ENCODE assay signal across 33 mouse cellular contexts in the genomic region with DNA sequence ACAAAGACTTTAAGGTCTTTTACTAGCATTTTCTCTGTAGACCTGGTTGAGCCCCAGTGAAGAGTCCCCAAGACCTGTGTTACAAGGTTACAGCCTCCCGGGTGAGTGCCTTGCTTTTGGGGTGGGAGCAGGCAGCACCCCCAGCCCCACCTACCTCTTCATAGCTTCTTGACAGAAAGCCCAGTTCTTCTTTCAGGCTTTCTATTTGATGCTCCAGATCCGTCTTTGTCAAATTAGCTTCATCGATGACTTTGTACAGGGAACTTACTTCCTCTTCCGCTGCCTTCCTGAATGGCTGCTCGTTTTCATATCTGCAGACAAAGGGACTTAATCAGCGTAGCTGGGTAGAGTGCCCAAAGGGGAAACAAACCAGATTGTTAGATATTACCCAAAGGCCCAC. TPM values are rescaled to one million over a fixed set of nuclear protein-coding genes. Genes with fewer than 3 reads are reported as not detected.
DNase-seq lines count a peak whose midpoint lies in the region; ATAC-seq and TF ChIP-seq lines count a peak whose summit lies in the region.
"Had no signal": no experiment of that assay in that cellular context is flagged by ENCODE, and none has a peak within 500 bp of the region (broad histone marks: within the 10 kb centered on the region; RNA-seq: fewer than 3 reads in every experiment).

No protein-coding gene starts in this region.

- ATAC-seq in liver, postnatal 0 days, result no peak
- ATAC-seq in liver, embryonic 12.5 days, result no peak
- peak; percentile 50; the same call in 1 of the 2 replicates for ATAC-seq in megakaryocyte, adult 5-6 weeks (ENCODE audit: poor library complexity, severe bottlenecking)
- ATAC-seq in hindbrain, embryonic 14.5 days (ENCODE audit: low FRiP score), result no peak
- ATAC-seq: forebrain, embryonic 16.5 days; hindbrain, embryonic 16.5 days; lung, postnatal 0 days; midbrain, embryonic 15.5 days had no signal

- no peak for DNase-seq in liver, postnatal 0 days
- peak; percentile 20 for DNase-seq in 416B (ENCODE audit: low read depth)
- peak; percentile 6 for DNase-seq in MEL (ENCODE audit: low read depth, low spot score)
- no peak for DNase-seq in urinary bladder, postnatal 10 days (ENCODE audit: low spot score)
- DNase-seq in hindbrain, embryonic 14.5 days (ENCODE audit: low spot score), result no peak
- DNase-seq in adrenal gland, adult 2 months, result no peak
- DNase-seq: adrenal gland, postnatal 25 days; cerebellum, adult 18-20 months; cerebellum, postnatal 25 days; gastrocnemius, adult 2 months; gastrocnemius, postnatal 36 days; kidney, adult 18-20 months; right cerebral cortex, postnatal 25 days had no signal

- no peak for TF ChIP-seq RAD21 in MEL (IDR thresholded peaks at IDR 0.05; ENCODE audit: low read depth, low read length)

- no peaks in the 10 kb centered on the region for H3K4me1 ChIP-seq in liver, postnatal 0 days (ENCODE audit: insufficient read depth)
- H3K4me1 ChIP-seq in liver, embryonic 12.5 days, result 0 out of 2 replicates have a peak, but pooled peaks cover 3% of the 10 kb centered on the region
- no peaks in the 10 kb centered on the region for H3K4me1 ChIP-seq in MEL (ENCODE audit: control insufficient read depth in 1 of 2, insufficient read depth in 2 of 2, low read length in 2 of 2)
- H3K4me1 ChIP-seq in hindbrain, embryonic 14.5 days (replicated peaks; ENCODE audit: control insufficient read depth, insufficient read depth, low read length), result no peaks in the 10 kb centered on the region
- H3K4me1 ChIP-seq: embryonic facial prominence, embryonic 12.5 days; heart, embryonic 12.5 days; hindbrain, embryonic 10.5 days; limb, embryonic 13.5 days; midbrain, embryonic 10.5 days; stomach, embryonic 15.5 days had no signal

- TF ChIP-seq CTCF in liver, postnatal 0 days (IDR thresholded peaks at IDR 0.05; ENCODE audit: low read depth), result no peak
- no peak for TF ChIP-seq CTCF in MEL (IDR thresholded peaks at IDR 0.05 in 2 of 3, conservative IDR thresholded peaks at IDR 0.05 in 1 of 3; ENCODE audit: control insufficient read depth in 1 of 3, insufficient read depth in 1 of 3, low read depth in 2 of 3, low read length in 3 of 3, poor library complexity in 1 of 3, severe bottlenecking in 1 of 3)

- no peak overlapping the region for H3K4me3 ChIP-seq in liver, postnatal 0 days (ENCODE audit: low read depth, low read length)
- H3K4me3 ChIP-seq in liver, embryonic 12.5 days, result no peak overlapping the region
- 0 out of 4 replicates have a peak overlapping the region, but pooled peaks of 1 of the 2 experiments have one; percentile 4 for H3K4me3 ChIP-seq in MEL (ENCODE audit: control insufficient read depth in 1 of 2, insufficient read depth in 1 of 2, low read depth in 2 of 2, low read length in 2 of 2)
- no peak overlapping the region for H3K4me3 ChIP-seq in hindbrain, embryonic 14.5 days (replicated peaks; ENCODE audit: low read length)
- H3K4me3 ChIP-seq: embryonic facial prominence, embryonic 12.5 days; erythroblast, embryonic 14.5 days; gastrocnemius, adult 2 months; heart, adult 2 months; heart, embryonic 12.5 days; hindbrain, embryonic 10.5 days; kidney, embryonic 15.5 days; left cerebral cortex, adult 2 months; limb, embryonic 13.5 days; midbrain, embryonic 10.5 days; midbrain, embryonic 15.5 days; neural tube, embryonic 15.5 days; stomach, embryonic 15.5 days had no signal

- no peaks in the 10 kb centered on the region for H3K36me3 ChIP-seq in liver, postnatal 0 days (replicated peaks; ENCODE audit: insufficient read depth, low read length)
- no peaks in the 10 kb centered on the region for H3K36me3 ChIP-seq in liver, embryonic 12.5 days
- no peaks in the 10 kb centered on the region for H3K36me3 ChIP-seq in MEL (ENCODE audit: control insufficient read depth in 1 of 2, insufficient read depth in 2 of 2, low read length in 2 of 2)
- H3K36me3 ChIP-seq in hindbrain, embryonic 14.5 days (replicated peaks; ENCODE audit: control insufficient read depth, insufficient read depth), result no peaks in the 10 kb centered on the region
- H3K36me3 ChIP-seq: embryonic facial prominence, embryonic 12.5 days; heart, embryonic 12.5 days; hindbrain, embryonic 10.5 days; kidney, embryonic 15.5 days; limb, embryonic 13.5 days; midbrain, embryonic 10.5 days; midbrain, embryonic 15.5 days; neural tube, embryonic 15.5 days; stomach, embryonic 15.5 days had no signal

- 28% methylated on average over 6 of the region's 6 CpGs for WGBS in liver, postnatal 0 days (ENCODE audit: insufficient replicate concordance)
- 33% methylated on average over 6 of the region's 6 CpGs for WGBS in liver, embryonic 12.5 days (ENCODE audit: insufficient replicate concordance)
- WGBS in hindbrain, embryonic 14.5 days, result 57% methylated on average over 6 of the region's 6 CpGs

- H3K9ac ChIP-seq in liver, postnatal 0 days (replicated peaks), result no peak overlapping the region
- no peak overlapping the region for H3K9ac ChIP-seq in liver, embryonic 12.5 days
- H3K9ac ChIP-seq in MEL (ENCODE audit: control insufficient read depth, low read depth, low read length, poor library complexity, severe bottlenecking), result no peak overlapping the region
- H3K9ac ChIP-seq in hindbrain, embryonic 14.5 days, result no peak overlapping the region
- H3K9ac ChIP-seq: embryonic facial prominence, embryonic 12.5 days; heart, embryonic 12.5 days; kidney, embryonic 15.5 days; limb, embryonic 13.5 days; midbrain, embryonic 15.5 days; neural tube, embryonic 15.5 days; stomach, embryonic 15.5 days had no signal

- no peaks in the 10 kb centered on the region for H3K79me2 ChIP-seq in MEL (ENCODE audit: control insufficient read depth, insufficient read depth, low read length, poor library complexity)

- no peaks in the 10 kb centered on the region for H3K9me3 ChIP-seq in liver, postnatal 0 days (ENCODE audit: low read length)
- 0 out of 2 replicates have a peak, but pooled peaks cover 2% of the 10 kb centered on the region for H3K9me3 ChIP-seq in liver, embryonic 12.5 days (replicated peaks)
- H3K9me3 ChIP-seq in MEL (replicated peaks; ENCODE audit: insufficient read depth, low read length), result no peaks in the 10 kb centered on the region
- no peaks in the 10 kb centered on the region for H3K9me3 ChIP-seq in hindbrain, embryonic 14.5 days (ENCODE audit: control insufficient read depth, low read length)
- H3K9me3 ChIP-seq: hindbrain, embryonic 10.5 days; limb, embryonic 13.5 days; midbrain, embryonic 15.5 days; neural tube, embryonic 15.5 days; stomach, embryonic 15.5 days had no signal

- H3K4me2 ChIP-seq in liver, postnatal 0 days (ENCODE audit: low read depth, low read length), result peak overlapping the region; percentile 20; the same call in 1 of the 2 replicates
- no peak overlapping the region for H3K4me2 ChIP-seq in liver, embryonic 12.5 days
- H3K4me2 ChIP-seq in hindbrain, embryonic 14.5 days (replicated peaks), result no peak overlapping the region
- H3K4me2 ChIP-seq: embryonic facial prominence, embryonic 12.5 days; heart, embryonic 12.5 days; kidney, embryonic 15.5 days; limb, embryonic 13.5 days; liver, embryonic 11.5 days; midbrain, embryonic 15.5 days; neural tube, embryonic 15.5 days; stomach, embryonic 15.5 days had no signal

- TF ChIP-seq POLR2A in MEL (IDR thresholded peaks at IDR 0.05; ENCODE audit: control insufficient read depth in 1 of 2, insufficient read depth in 1 of 2, low read depth in 1 of 2, low read length in 2 of 2, poor library complexity in 1 of 2), result no peak

- TF ChIP-seq EP300 in liver, postnatal 0 days (IDR thresholded peaks at IDR 0.05; ENCODE audit: low read depth), result no peak
- TF ChIP-seq EP300 in MEL (IDR thresholded peaks at IDR 0.05; ENCODE audit: low read depth in 1 of 2, low read length in 2 of 2), result no peak

- no peaks in the 10 kb centered on the region for H3K27me3 ChIP-seq in liver, postnatal 0 days (ENCODE audit: insufficient read depth, low read length)
- no peaks in the 10 kb centered on the region for H3K27me3 ChIP-seq in liver, embryonic 12.5 days (replicated peaks)
- H3K27me3 ChIP-seq in MEL (ENCODE audit: control insufficient read depth in 1 of 2, insufficient read depth in 2 of 2, low read length in 2 of 2), result no peaks in the 10 kb centered on the region
- H3K27me3 ChIP-seq in hindbrain, embryonic 14.5 days (ENCODE audit: control insufficient read depth, insufficient read depth, low read length), result no peaks in the 10 kb centered on the region
- H3K27me3 ChIP-seq: embryonic facial prominence, embryonic 12.5 days; heart, embryonic 12.5 days; kidney, embryonic 15.5 days; limb, embryonic 13.5 days; midbrain, embryonic 15.5 days; neural tube, embryonic 15.5 days; stomach, embryonic 15.5 days had no signal

- H3K27ac ChIP-seq in liver, postnatal 0 days (ENCODE audit: low read depth), result peak overlapping the region; percentile 45; the same call in 1 of the 2 replicates
- H3K27ac ChIP-seq in liver, embryonic 12.5 days, result no peak overlapping the region
- H3K27ac ChIP-seq in MEL (ENCODE audit: control insufficient read depth, low read depth, low read length), result no peak overlapping the region
- no peak overlapping the region for H3K27ac ChIP-seq in hindbrain, embryonic 14.5 days
- H3K27ac ChIP-seq: embryonic facial prominence, embryonic 12.5 days; gastrocnemius, adult 2 months; heart, adult 2 months; hindbrain, embryonic 10.5 days; kidney, embryonic 15.5 days; left cerebral cortex, adult 2 months; limb, embryonic 13.5 days; macrophage; midbrain, embryonic 10.5 days; midbrain, embryonic 15.5 days; neural tube, embryonic 15.5 days; stomach, embryonic 15.5 days had no signal

TF ChIP-seq in MEL, 35 proteins besides CTCF, POLR2A, EP300 and RAD21 (continues in another document):
- TF ChIP-seq CHD1 (IDR thresholded peaks at IDR 0.05; ENCODE audit: low read depth, low read length), result no peak
- no peak for TF ChIP-seq ZC3H11A (IDR thresholded peaks at IDR 0.05; ENCODE audit: low read depth, low read length)
- no peak for TF ChIP-seq SMC3 (IDR thresholded peaks at IDR 0.05; ENCODE audit: low read depth, low read length)
- no peak for TF ChIP-seq MXI1 (IDR thresholded peaks at IDR 0.05; ENCODE audit: low read depth, low read length)
- TF ChIP-seq GABPA (IDR thresholded peaks at IDR 0.05; ENCODE audit: low read depth, low read length), result no peak
- TF ChIP-seq ZNF384 (IDR thresholded peaks at IDR 0.05; ENCODE audit: low read depth, low read length), result no peak
- TF ChIP-seq POLR2AphosphoS5 (IDR thresholded peaks at IDR 0.05; ENCODE audit: borderline replicate concordance, low read depth, low read length), result no peak

RNA-seq across cellular contexts. Expression of gene Bfsp2, which starts 30.6 kb away (rescaled TPM):
- polyA plus RNA-seq in liver, postnatal 0 days (2015; fragmentation: Nextera tagmentation; extraction: Ambion mirVana), result 5.5 and 6.3 TPM in 2 replicates
- 0.41 and 0.62 TPM in 2 replicates for polyA plus RNA-seq in liver, embryonic 12.5 days (2016; fragmentation: Nextera tagmentation; extraction: Ambion mirVana)
- total RNA-seq in MEL (2012; rRNA removed), result 0.10 and 0.27 TPM in 2 replicates
- 1 to 10 TPM in 1 of 2 experiments, not detected in 1; 2.4 TPM for polyA plus RNA-seq in MEL (2012; ENCODE audit: insufficient read depth in 1 of 2, insufficient read length in 2 of 2, low read depth in 1 of 2, low replicate concordance in 2 of 2, missing spikeins in 1 of 2)
- 0.30 TPM in 1 of 2 replicates, not detected in the other for total RNA-seq in megakaryocyte, adult 5-6 weeks (2015)
- 1.1 and 1.3 TPM in 2 replicates for total RNA-seq in megakaryocyte, adult 5-6 weeks (2017)
- 3.5 and 4.1 TPM in 2 replicates for polyA plus RNA-seq in hindbrain, embryonic 14.5 days (2014; fragmentation: Nextera tagmentation; extraction: Ambion mirVana)
- total RNA-seq in adrenal gland, adult 2 months (2021), result not detected
- polyA plus RNA-seq in adrenal gland, adult 2 months (2012; rRNA removed), result not detected in 2 replicates
- total RNA-seq: adrenal gland, postnatal 25 days; ES-E14 had no signal
- polyA plus RNA-seq: macrophage had no signal

Comparison
In these comparisons a context has a peak if more than half of its experiments do, and no peak if none do; other contexts are left out.
1. DNase-seq: peak in 416B (single experiment) and MEL (single experiment); none in liver, postnatal 0 days (single experiment), urinary bladder, postnatal 10 days (single experiment), hindbrain, embryonic 14.5 days (single experiment) and adrenal gland, adult 2 months (single experiment).